Comparison of ENCODE assay signal across 28 mouse cellular contexts in genomic region chr5:97348310-97348709, GRCm38 (mm10). TPM values are rescaled to one million over a fixed set of nuclear protein-coding genes. Genes with fewer than 3 reads are reported as not detected.
A peak's percentile ranks its signal among the peaks of the same experiment; 100 is the strongest.
DNase-seq lines count a peak whose midpoint lies in the region; ATAC-seq and TF ChIP-seq lines count a peak whose summit lies in the region.
"Had no signal": no experiment of that assay in that cellular context is flagged by ENCODE, and none has a peak within 500 bp of the region (broad histone marks: within the 10 kb centered on the region; RNA-seq: fewer than 3 reads in every experiment).

No protein-coding gene starts in this region.

- no peak for DNase-seq in hindbrain, postnatal 0 days (ENCODE audit: low spot score)
- DNase-seq in lung, embryonic 14.5 days: no peak
- no peak for DNase-seq in lung, postnatal 36 days
- DNase-seq: adrenal gland, adult 2 months; adrenal gland, postnatal 14 days; cerebellum, adult 11 months; cerebellum, adult 8-10 months; gastrocnemius, postnatal 10 days; gastrocnemius, postnatal 36 days; heart, adult 2 months; heart, postnatal 4 days had no signal

- 78% methylated on average over 8 of the region's 8 CpGs for WGBS in hindbrain, embryonic 16.5 days
- 69% methylated on average over 8 of the region's 8 CpGs for WGBS in hindbrain, postnatal 0 days
- WGBS in lung, embryonic 14.5 days: 35% methylated on average over 8 of the region's 8 CpGs
- WGBS in neural tube, embryonic 13.5 days: 79% methylated on average over 8 of the region's 8 CpGs
- WGBS in neural tube, embryonic 15.5 days: 68% methylated on average over 8 of the region's 8 CpGs

- no peak overlapping the region for H3K27ac ChIP-seq in hindbrain, embryonic 16.5 days (ENCODE audit: low read depth, low read length)
- H3K27ac ChIP-seq in hindbrain, postnatal 0 days: no peak overlapping the region
- no peak overlapping the region for H3K27ac ChIP-seq in lung, embryonic 14.5 days (ENCODE audit: low read depth)
- H3K27ac ChIP-seq in neural tube, embryonic 13.5 days (replicated peaks): 0 out of 2 replicates have a peak overlapping the region, but pooled peaks have one; percentile 23
- no peak overlapping the region for H3K27ac ChIP-seq in neural tube, embryonic 15.5 days (replicated peaks)
- H3K27ac ChIP-seq: forebrain, embryonic 10.5 days; forebrain, embryonic 13.5 days; heart, adult 2 months; heart, embryonic 10.5 days; heart, embryonic 13.5 days had no signal

- H3K27me3 ChIP-seq in hindbrain, embryonic 16.5 days (replicated peaks; ENCODE audit: control insufficient read depth, insufficient read depth, low read length): no peaks in the 10 kb centered on the region
- no peaks in the 10 kb centered on the region for H3K27me3 ChIP-seq in hindbrain, postnatal 0 days (ENCODE audit: insufficient read depth, low read length)
- no peaks in the 10 kb centered on the region for H3K27me3 ChIP-seq in lung, embryonic 14.5 days (ENCODE audit: insufficient read depth, low read length)
- H3K27me3 ChIP-seq in neural tube, embryonic 13.5 days: no peaks in the 10 kb centered on the region
- no peaks in the 10 kb centered on the region for H3K27me3 ChIP-seq in neural tube, embryonic 15.5 days (replicated peaks)
- H3K27me3 ChIP-seq: forebrain, embryonic 13.5 days; heart, embryonic 13.5 days had no signal

- H3K9me3 ChIP-seq in hindbrain, embryonic 16.5 days (ENCODE audit: control insufficient read depth, low read length): no peaks in the 10 kb centered on the region
- H3K9me3 ChIP-seq in hindbrain, postnatal 0 days (ENCODE audit: low read length): no peaks in the 10 kb centered on the region
- no peaks in the 10 kb centered on the region for H3K9me3 ChIP-seq in lung, embryonic 14.5 days (ENCODE audit: low read depth, low read length)
- no peaks in the 10 kb centered on the region for H3K9me3 ChIP-seq in neural tube, embryonic 13.5 days
- no peaks in the 10 kb centered on the region for H3K9me3 ChIP-seq in neural tube, embryonic 15.5 days (replicated peaks)
- H3K9me3 ChIP-seq: forebrain, embryonic 10.5 days; forebrain, embryonic 13.5 days; heart, embryonic 10.5 days; heart, embryonic 13.5 days had no signal

- no peak overlapping the region for H3K4me3 ChIP-seq in hindbrain, embryonic 16.5 days (ENCODE audit: low read length)
- no peak overlapping the region for H3K4me3 ChIP-seq in hindbrain, postnatal 0 days (ENCODE audit: low read length)
- H3K4me3 ChIP-seq in lung, embryonic 14.5 days (ENCODE audit: low read depth, low read length): no peak overlapping the region
- no peak overlapping the region for H3K4me3 ChIP-seq in neural tube, embryonic 13.5 days
- H3K4me3 ChIP-seq in neural tube, embryonic 15.5 days (replicated peaks): no peak overlapping the region
- H3K4me3 ChIP-seq: forebrain, embryonic 10.5 days; forebrain, embryonic 13.5 days; heart, adult 2 months; heart, embryonic 10.5 days; heart, embryonic 13.5 days had no signal

- no peak overlapping the region for H3K4me2 ChIP-seq in hindbrain, embryonic 16.5 days (ENCODE audit: low read length)
- no peak overlapping the region for H3K4me2 ChIP-seq in hindbrain, postnatal 0 days (ENCODE audit: low read depth, low read length)
- H3K4me2 ChIP-seq in lung, embryonic 14.5 days: no peak overlapping the region
- H3K4me2 ChIP-seq in neural tube, embryonic 13.5 days: no peak overlapping the region
- no peak overlapping the region for H3K4me2 ChIP-seq in neural tube, embryonic 15.5 days
- H3K4me2 ChIP-seq: forebrain, embryonic 13.5 days; heart, embryonic 13.5 days had no signal

- 0 out of 2 replicates have a peak, but pooled peaks have one; percentile 2 for ATAC-seq in hindbrain, embryonic 16.5 days
- no peak for ATAC-seq in hindbrain, postnatal 0 days
- peak; percentile 67 for ATAC-seq in lung, embryonic 14.5 days (ENCODE audit: insufficient read depth)
- no peak for ATAC-seq in neural tube, embryonic 13.5 days (ENCODE audit: low read depth)
- ATAC-seq in neural tube, embryonic 15.5 days (ENCODE audit: low FRiP score): no peak
- ATAC-seq: CD4-positive, CD25-positive, alpha-beta regulatory T cell, adult 4 months; forebrain, embryonic 16.5 days had no signal

- H3K9ac ChIP-seq in hindbrain, embryonic 16.5 days (ENCODE audit: low read depth, low read length): no peak overlapping the region
- no peak overlapping the region for H3K9ac ChIP-seq in hindbrain, postnatal 0 days (replicated peaks; ENCODE audit: low read length)
- H3K9ac ChIP-seq in lung, embryonic 14.5 days: no peak overlapping the region
- no peak overlapping the region for H3K9ac ChIP-seq in neural tube, embryonic 13.5 days
- no peak overlapping the region for H3K9ac ChIP-seq in neural tube, embryonic 15.5 days (replicated peaks)
- H3K9ac ChIP-seq: forebrain, embryonic 13.5 days; heart, embryonic 13.5 days had no signal

- no peak for TF ChIP-seq CTCF in hindbrain, postnatal 0 days (IDR thresholded peaks at IDR 0.05; ENCODE audit: low read depth)
- TF ChIP-seq CTCF in lung, embryonic 14.5 days (IDR thresholded peaks at IDR 0.05; ENCODE audit: low read depth): no peak

- no peaks in the 10 kb centered on the region for H3K36me3 ChIP-seq in hindbrain, embryonic 16.5 days (ENCODE audit: control insufficient read depth, insufficient read depth, low read length)
- no peaks in the 10 kb centered on the region for H3K36me3 ChIP-seq in hindbrain, postnatal 0 days (ENCODE audit: insufficient read depth, low read length)
- no peaks in the 10 kb centered on the region for H3K36me3 ChIP-seq in lung, embryonic 14.5 days (ENCODE audit: insufficient read depth)
- no peaks in the 10 kb centered on the region for H3K36me3 ChIP-seq in neural tube, embryonic 13.5 days
- H3K36me3 ChIP-seq in neural tube, embryonic 15.5 days: no peaks in the 10 kb centered on the region
- H3K36me3 ChIP-seq: forebrain, embryonic 10.5 days; heart, embryonic 10.5 days; heart, embryonic 13.5 days had no signal

- H3K4me1 ChIP-seq in hindbrain, embryonic 16.5 days (ENCODE audit: control insufficient read depth, insufficient read depth, low read depth, low read length): no peaks in the 10 kb centered on the region
- no peaks in the 10 kb centered on the region for H3K4me1 ChIP-seq in hindbrain, postnatal 0 days (ENCODE audit: insufficient read depth, low read length)
- H3K4me1 ChIP-seq in lung, embryonic 14.5 days (ENCODE audit: insufficient read depth): no peaks in the 10 kb centered on the region
- H3K4me1 ChIP-seq in neural tube, embryonic 13.5 days (replicated peaks): 0 out of 2 replicates have a peak, but pooled peaks cover 3% of the 10 kb centered on the region
- peaks cover 4% of the 10 kb centered on the region; the same call in 1 of the 2 replicates for H3K4me1 ChIP-seq in neural tube, embryonic 15.5 days
- H3K4me1 ChIP-seq: forebrain, embryonic 10.5 days; forebrain, embryonic 13.5 days had no signal

RNA-seq across cellular contexts. Expression of gene Naa11, which starts 43.9 kb away (rescaled TPM):
- not detected in 2 replicates for polyA plus RNA-seq in hindbrain, embryonic 16.5 days (2015; fragmentation: Nextera tagmentation; extraction: Ambion mirVana)
- total RNA-seq in hindbrain, postnatal 0 days (2014; rRNA removed): not detected in 2 replicates
- 0.05 TPM in 1 of 2 replicates, not detected in the other for polyA plus RNA-seq in hindbrain, postnatal 0 days (2015; fragmentation: Nextera tagmentation; extraction: Ambion mirVana)
- polyA plus RNA-seq in lung, embryonic 14.5 days (2014; fragmentation: Nextera tagmentation; extraction: Ambion mirVana): 0.08 TPM in 1 of 2 replicates, not detected in the other
- not detected in 2 replicates for polyA plus RNA-seq in neural tube, embryonic 13.5 days (2015; fragmentation: Nextera tagmentation; extraction: Ambion mirVana)
- not detected in 2 replicates for polyA plus RNA-seq in neural tube, embryonic 15.5 days (2015; fragmentation: Nextera tagmentation; extraction: Ambion mirVana)
- total RNA-seq: adrenal gland, adult 2 months; adrenal gland, postnatal 14 days; adrenal gland, postnatal 4 days; gastrocnemius, adult 18-20 months; gastrocnemius, postnatal 10 days; gastrocnemius, postnatal 36 days; granulocyte monocyte progenitor cell, adult 5-6 weeks; heart, adult 2 months; heart, postnatal 14 days; heart, postnatal 4 days; MEL had no signal
- polyA plus RNA-seq: adrenal gland, adult 2 months; CD4-positive, CD25-positive, alpha-beta regulatory T cell, adult 4 months; embryonic facial prominence, embryonic 11.5 days; embryonic facial prominence, embryonic 14.5 days; forebrain, embryonic 10.5 days; heart, adult 2 months; heart, embryonic 10.5 days; heart, embryonic 13.5 days; hindbrain, embryonic 11.5 days had no signal

Comparison
In these comparisons a context has a peak if more than half of its experiments do, and no peak if none do; other contexts are left out.
1. ATAC-seq: peak in hindbrain, embryonic 16.5 days (single experiment) and lung, embryonic 14.5 days (single experiment); none in hindbrain, postnatal 0 days (single experiment), neural tube, embryonic 13.5 days (single experiment) and neural tube, embryonic 15.5 days (single experiment).